Mouse (Mus musculus) midbrain, embryonic 14.5 days (tissue): ENCODE measurements around the gene Cdk5r1. TPM values are rescaled to one million over a fixed set of nuclear protein-coding genes. Genes with fewer than 3 reads are reported as not detected.

Experiments
- ATAC-seq: fragments of 200-750 bp; cut with Nextera tagmentation; 2 replicates; pipeline ENCODE4 v1.8.0; 2017; ENCODE audit warnings: moderate number of reproducible peaks, moderate library complexity; ENCODE audit not compliant: low FRiP score, low TSS enrichment
- DNase-seq: peaks from one replicate; pipeline ENCODE4 v3.0.0-alpha.2; 2015
- H3K27ac ChIP-seq: fragments of 300-500 bp; sonication (generic); replicated peaks from 2 replicates; pipeline ENCODE4 v1.5.1; 2014; ENCODE audit warnings: mild to moderate bottlenecking, low read depth, low read length, moderate library complexity
- H3K27me3 ChIP-seq: fragments of 300-500 bp; sonication (generic); 2 replicates; pipeline ENCODE4 v1.6.1; 2014; ENCODE audit warnings: low read length, control low read depth, mixed read lengths; ENCODE audit not compliant: control insufficient read depth, insufficient read depth
- H3K36me3 ChIP-seq: fragments of 300-500 bp; sonication (generic); 2 replicates; pipeline ENCODE4 v1.6.1; 2014; ENCODE audit warnings: low read length, control low read depth; ENCODE audit not compliant: control insufficient read depth, insufficient read depth
- H3K4me1 ChIP-seq: fragments of 300-500 bp; sonication (generic); 2 replicates; pipeline ENCODE4 v1.6.1; 2014; ENCODE audit warnings: mild to moderate bottlenecking, antibody characterized with exemption, low read length, control low read depth; ENCODE audit not compliant: control insufficient read depth, insufficient read depth
- H3K4me2 ChIP-seq: fragments of 300-500 bp; sonication (generic); 2 replicates; pipeline ENCODE4 v1.6.1; 2014; ENCODE audit warnings: mild to moderate bottlenecking, low read length, moderate library complexity
- H3K4me3 ChIP-seq: fragments of 300-500 bp; sonication (generic); replicated peaks from 2 replicates; pipeline ENCODE4 v1.5.1; 2014; ENCODE audit warnings: low read depth, low read length
- H3K9ac ChIP-seq: fragments of 300-500 bp; sonication (generic); replicated peaks from 2 replicates; pipeline ENCODE4 v1.6.1; 2014; ENCODE audit warnings: mild to moderate bottlenecking, low read length, moderate library complexity
- H3K9me3 ChIP-seq: fragments of 300-500 bp; sonication (generic); 2 replicates; pipeline ENCODE4 v1.6.1; 2016; ENCODE audit warnings: low read length, control low read depth, mixed read lengths; ENCODE audit not compliant: control insufficient read depth
- WGBS: fragments of 180-500 bp; shearing (Covaris S2); extraction: QIAGEN DNeasy Blood & Tissue Kit; methylation state at CpG from one replicate; pipeline ENCODE4 v1.1.7; 2014; 5-methylcytosine and 5-hydroxymethylcytosine counted together
- polyA plus RNA-seq: library from polyadenylated mRNA; unstranded; fragments of >200 nt; fragmentation: Nextera tagmentation; extraction: Ambion mirVana; gene quantifications from 2 replicates; pipeline ENCODE4 v1.2.1, GENCODE M21; 2014

Cdk5r1 gene
- polyA plus RNA-seq, 1 experiment from 2014 or later: 103 TPM

GRCm38 (mm10) chr11:80479425-80479824 is 2.6 kb downstream of the Cdk5r1 start:
- H3K4me1 ChIP-seq: peaks cover 48% of the 10 kb centered on the region
- no peak for ATAC-seq
- peak overlapping the region; percentile 90 for H3K4me3 ChIP-seq
- H3K27me3 ChIP-seq: no peaks in the 10 kb centered on the region
- 47% methylated on average over 5 of the region's 5 CpGs for WGBS
- peaks cover 31% of the 10 kb centered on the region for H3K36me3 ChIP-seq
- H3K27ac ChIP-seq: peak overlapping the region; percentile 99
- peak overlapping the region; percentile 99 for H3K9ac ChIP-seq
- H3K9me3 ChIP-seq: no peaks in the 10 kb centered on the region
- peak; percentile 49 for DNase-seq
- peak overlapping the region; percentile 98 for H3K4me2 ChIP-seq

GRCm38 (mm10) chr11:80479906-80480866 is 3.4 kb downstream of the Cdk5r1 start:
- H3K4me3 ChIP-seq: peak overlapping the region; percentile 90
- peak overlapping the region; percentile 99 for H3K9ac ChIP-seq
- 41% methylated on average over 31 of the region's 31 CpGs for WGBS
- peak; percentile 53 for DNase-seq
- no peaks in the 10 kb centered on the region for H3K9me3 ChIP-seq
- no peaks in the 10 kb centered on the region for H3K27me3 ChIP-seq
- no peak for ATAC-seq
- peak overlapping the region; percentile 98 for H3K4me2 ChIP-seq
- peak overlapping the region; percentile 99 for H3K27ac ChIP-seq
- H3K36me3 ChIP-seq: peaks cover 31% of the 10 kb centered on the region
- H3K4me1 ChIP-seq: peaks cover 56% of the 10 kb centered on the region

GRCm38 (mm10) chr11:80481409-80482050 is 4.7 kb downstream of the Cdk5r1 start:
- peaks cover 31% of the 10 kb centered on the region for H3K36me3 ChIP-seq
- no peak for ATAC-seq
- H3K9ac ChIP-seq: peak overlapping the region; percentile 99
- peak; percentile 47 for DNase-seq
- H3K27ac ChIP-seq: peak overlapping the region; percentile 63
- H3K27me3 ChIP-seq: no peaks in the 10 kb centered on the region
- 52% methylated on average over 13 of the region's 13 CpGs for WGBS
- H3K9me3 ChIP-seq: no peaks in the 10 kb centered on the region
- peaks cover 60% of the 10 kb centered on the region for H3K4me1 ChIP-seq
- H3K4me2 ChIP-seq: peak overlapping the region; percentile 98
- peak overlapping the region; percentile 90 for H3K4me3 ChIP-seq

GRCm38 (mm10) chr11:80482347-80482746 is 5.5 kb downstream of the Cdk5r1 start:
- Histone ChIP-seq H3K36me3 (peaks cover 31% of the 10 kb centered on the region), H3K4me1 (peaks cover 61% of the 10 kb centered on the region), H3K27me3 (no peaks in the 10 kb centered on the region), H3K27ac (0 out of 2 replicates have a peak overlapping the region, but pooled peaks have one; percentile 87), H3K9me3 (no peaks in the 10 kb centered on the region), H3K9ac (peak overlapping the region; percentile 47), H3K4me2 (peak overlapping the region; percentile 98), H3K4me3 (peak overlapping the region; percentile 90)
- WGBS: 82% methylated on average over 10 of the region's 10 CpGs
- no peak for ATAC-seq
- DNase-seq: no peak

- H3K9ac ChIP-seq: peak overlapping the region; percentile 47
- H3K27ac ChIP-seq: peak overlapping the region; percentile 87
- H3K36me3 ChIP-seq: peaks cover 28% of the 10 kb centered on the region
- H3K4me3 ChIP-seq: peak overlapping the region; percentile 90; the same call in 1 of the 2 replicates
- DNase-seq: no peak
- peak overlapping the region; percentile 98 for H3K4me2 ChIP-seq
- no peaks in the 10 kb centered on the region for H3K27me3 ChIP-seq
- no peak for ATAC-seq
- WGBS: 87% methylated on average over 7 of the region's 7 CpGs
- no peaks in the 10 kb centered on the region for H3K9me3 ChIP-seq
- peaks cover 66% of the 10 kb centered on the region for H3K4me1 ChIP-seq
Measured at GRCm38 (mm10) chr11:80482921-80483320, 6.1 kb downstream of the Cdk5r1 start.

GRCm38 (mm10) chr11:80483536-80484067 is 6.8 kb downstream of the Cdk5r1 start:
- DNase-seq: no peak
- H3K27ac ChIP-seq: peak overlapping the region; percentile 87
- no peaks in the 10 kb centered on the region for H3K27me3 ChIP-seq
- peaks cover 73% of the 10 kb centered on the region for H3K4me1 ChIP-seq
- peak overlapping the region; percentile 47 for H3K9ac ChIP-seq
- 0 out of 2 replicates have a peak overlapping the region, but pooled peaks have one; percentile 7 for H3K4me3 ChIP-seq
- H3K4me2 ChIP-seq: peak overlapping the region; percentile 98
- peaks cover 23% of the 10 kb centered on the region for H3K36me3 ChIP-seq
- 75% methylated on average over 6 of the region's 6 CpGs for WGBS
- no peak for ATAC-seq
- H3K9me3 ChIP-seq: no peaks in the 10 kb centered on the region

- Histone ChIP-seq H3K36me3 (peaks cover 19% of the 10 kb centered on the region), H3K4me1 (peaks cover 80% of the 10 kb centered on the region), H3K4me2 (peak overlapping the region; percentile 98), H3K9ac (peak overlapping the region; percentile 47; the same call in 1 of the 2 replicates), H3K9me3 (no peaks in the 10 kb centered on the region), H3K27me3 (no peaks in the 10 kb centered on the region), H3K4me3 (peak overlapping the region; percentile 8; the same call in 1 of the 2 replicates), H3K27ac (peak overlapping the region; percentile 87)
- 11% methylated on average over 12 of the region's 12 CpGs for WGBS
- peak; percentile 89 for DNase-seq
- peak; percentile 81 for ATAC-seq
Measured at GRCm38 (mm10) chr11:80484191-80484791, 7.5 kb downstream of the Cdk5r1 start.

- H3K4me2 ChIP-seq: no peak overlapping the region
- H3K9me3 ChIP-seq: no peaks in the 10 kb centered on the region
- DNase-seq (no peak), ATAC-seq (no peak)
- 73% methylated on average over 9 of the region's 9 CpGs for WGBS
- H3K4me3 ChIP-seq: no peak overlapping the region
- H3K27ac ChIP-seq: peak overlapping the region; percentile 87; the same call in 1 of the 2 replicates
- H3K4me1 ChIP-seq: peaks cover 80% of the 10 kb centered on the region
- peaks cover 11% of the 10 kb centered on the region for H3K36me3 ChIP-seq
- H3K27me3 ChIP-seq: no peaks in the 10 kb centered on the region
- no peak overlapping the region for H3K9ac ChIP-seq
Measured at GRCm38 (mm10) chr11:80485120-80485551, 8.3 kb downstream of the Cdk5r1 start.
